Mouse (Mus musculus) bone marrow, adult 2 months (tissue): ENCODE results near the gene Slc25a11.

Source experiments
- CTCF ChIP-seq: fragments of 200-500 bp; IDR thresholded peaks from 2 replicates; pipeline ENCODE4 v1.5.1; 2011; ENCODE audit warnings: low read length, control low read depth; ENCODE audit not compliant: control insufficient read depth, insufficient read depth
- POLR2A ChIP-seq: fragments of 200-500 bp; IDR thresholded peaks from 2 replicates; pipeline ENCODE4 v1.6.1; 2011; ENCODE audit warnings: low read depth, mild to moderate bottlenecking, control low read depth, low read length, borderline replicate concordance; ENCODE audit not compliant: control insufficient read depth

- no peak; the same call in 1 of the 2 replicates for TF ChIP-seq CTCF
- no peak for TF ChIP-seq POLR2A
These were observed 1.6 kb downstream of the Slc25a11 start for GRCm38 (mm10) chr11:70645461-70646258.
